Comparison of ENCODE assay signal across 11 mouse cellular contexts in the genomic region with DNA sequence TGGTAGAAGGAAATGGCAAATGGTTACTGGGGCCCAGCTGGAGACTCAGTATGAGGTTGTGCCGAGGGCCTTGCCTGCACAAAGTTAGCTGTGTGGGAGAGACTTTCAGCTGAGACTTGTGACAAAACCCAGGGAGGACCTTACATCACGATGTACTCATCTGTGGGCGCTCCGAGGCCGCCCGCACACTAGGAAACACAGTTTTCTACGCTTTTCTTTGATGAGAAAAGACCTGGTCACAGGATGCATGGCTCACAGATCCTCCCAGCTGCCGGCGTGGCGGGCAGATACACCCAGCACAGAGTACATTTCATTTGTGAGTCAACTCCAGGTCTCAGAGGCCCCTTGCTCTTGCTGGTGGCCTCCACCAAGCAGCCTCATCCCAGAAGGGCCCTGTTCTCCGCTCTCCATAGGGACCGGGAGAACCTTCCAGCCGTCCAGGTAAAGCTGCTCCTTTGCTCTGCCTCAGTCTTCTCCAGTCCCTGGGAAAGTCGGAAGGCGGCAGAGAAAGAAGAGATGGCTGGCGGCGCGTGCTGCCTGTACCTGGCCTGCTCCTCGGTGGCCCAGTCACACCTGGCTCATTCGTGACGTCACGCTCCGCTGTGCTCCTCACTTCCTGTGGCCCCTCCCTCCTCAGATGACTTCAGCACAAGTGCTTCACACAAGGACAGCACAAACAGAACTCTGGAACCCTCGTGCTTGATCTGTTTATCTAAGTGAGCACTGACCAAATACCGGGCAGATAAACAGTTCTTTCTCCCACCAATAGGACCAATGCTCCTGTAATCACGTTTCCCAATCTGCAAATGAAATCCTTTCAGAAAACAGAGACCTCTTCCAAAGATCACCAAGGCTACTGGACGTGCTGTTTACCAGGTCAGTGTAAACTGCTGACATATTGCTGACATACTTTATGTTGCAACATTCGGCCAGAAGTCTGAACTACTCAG. TPM values are rescaled to one million over a fixed set of nuclear protein-coding genes. Genes with fewer than 3 reads are reported as not detected.
DNase-seq lines count a peak whose midpoint lies in the region; ATAC-seq lines count a peak whose summit lies in the region.
"Had no signal": no experiment of that assay in that cellular context is flagged by ENCODE, and none has a peak within 500 bp of the region (broad histone marks: within the 10 kb centered on the region; RNA-seq: fewer than 3 reads in every experiment).

No protein-coding gene starts in this region.

- H3K9ac ChIP-seq in liver, embryonic 15.5 days, result no peak overlapping the region

- peak; percentile 85 for ATAC-seq in activated CD4-positive, CD25-positive, alpha-beta regulatory T cell, adult 4 months
- ATAC-seq in liver, embryonic 15.5 days (ENCODE audit: insufficient read depth), result peak; percentile 84

- H3K27me3 ChIP-seq in liver, embryonic 15.5 days, result no peaks in the 10 kb centered on the region

- H3K4me1 ChIP-seq in liver, embryonic 15.5 days (replicated peaks), result peaks cover 42% of the 10 kb centered on the region

- WGBS in liver, embryonic 15.5 days (ENCODE audit: insufficient replicate concordance), result 58% methylated on average over 28 of the region's 28 CpGs

- no peaks in the 10 kb centered on the region for H3K36me3 ChIP-seq in liver, embryonic 15.5 days (replicated peaks)

- H3K4me2 ChIP-seq in liver, embryonic 15.5 days, result no peak overlapping the region; the same call in 1 of the 2 replicates

- DNase-seq in adrenal gland, postnatal 14 days, result peak; percentile 41
- no peak for DNase-seq in adrenal gland, adult 8-10 months
- peak; percentile 23 to 72 for DNase-seq in spleen, postnatal 10 days (ENCODE audit: low spot score in 2 of 2)
- no peak for DNase-seq in neural tube, embryonic 10.5 days (ENCODE audit: extremely low spot score, low spot score)
- DNase-seq in layer of hippocampus, adult 18-20 months (ENCODE audit: low spot score in 2 of 2), result no peak
- DNase-seq in retina, postnatal 1 day, result no peak

- peak overlapping the region; percentile 79 for H3K27ac ChIP-seq in liver, embryonic 15.5 days (replicated peaks)

- H3K4me3 ChIP-seq in liver, embryonic 15.5 days (replicated peaks), result no peak overlapping the region
- H3K4me3 ChIP-seq: erythroblast, embryonic 14.5 days had no signal

- no peaks in the 10 kb centered on the region for H3K9me3 ChIP-seq in liver, embryonic 15.5 days (replicated peaks)

RNA-seq across cellular contexts. Expression of gene Ifnk, which starts 55.4 kb away (rescaled TPM):
- not detected in 2 replicates for total RNA-seq in adrenal gland, postnatal 14 days (2021)
- total RNA-seq in adrenal gland, adult 8-10 months (2022), result under 1 TPM in 1 of 4 experiments, not detected in 3; 0.38 TPM
- polyA plus RNA-seq in activated CD4-positive, CD25-positive, alpha-beta regulatory T cell, adult 4 months (2017; shearing (Covaris generic)), result not detected
- 0.10 TPM in 1 of 2 replicates, not detected in the other for polyA plus RNA-seq in liver, embryonic 15.5 days (2015; fragmentation: Nextera tagmentation; extraction: Ambion mirVana)
- not detected for total RNA-seq in layer of hippocampus, adult 18-20 months (2021)
- polyA plus RNA-seq: C2C12; erythroblast, embryonic 14.5 days; limb, embryonic 14.5 days had no signal

Comparison
In these comparisons a context has a peak if more than half of its experiments do, and no peak if none do; other contexts are left out.
1. DNase-seq: peak in adrenal gland, postnatal 14 days (single experiment) and spleen, postnatal 10 days (2 of 2); none in adrenal gland, adult 8-10 months (single experiment), neural tube, embryonic 10.5 days (single experiment), layer of hippocampus, adult 18-20 months (0 of 2) and retina, postnatal 1 day (single experiment).